Mouse (Mus musculus) intestine, embryonic 16.5 days (tissue): ENCODE data around the gene Tbc1d30. TPM values are rescaled to one million over a fixed set of nuclear protein-coding genes. Genes with fewer than 3 reads are reported as not detected.
A peak's percentile ranks its signal among the peaks of the same experiment; 100 is the strongest.

Experiments used
- ATAC-seq: fragments of 200-750 bp; cut with Nextera tagmentation; 2 replicates; pipeline ENCODE4 v1.8.0; 2017; ENCODE audit warnings: moderate TSS enrichment, moderate library complexity
- H3K27ac ChIP-seq: fragments of 300-500 bp; sonication (generic); 2 replicates; pipeline ENCODE4 v1.5.1; 2014; ENCODE audit warnings: mild to moderate bottlenecking, low read length
- H3K27me3 ChIP-seq: fragments of 300-500 bp; sonication (generic); replicated peaks from 2 replicates; pipeline ENCODE4 v1.6.1; 2014; ENCODE audit warnings: low read length, control low read depth, mixed read lengths; ENCODE audit not compliant: control insufficient read depth, insufficient read depth
- H3K36me3 ChIP-seq: fragments of 300-500 bp; sonication (generic); 2 replicates; pipeline ENCODE4 v1.6.1; 2014; ENCODE audit warnings: low read length, control low read depth; ENCODE audit not compliant: control insufficient read depth, insufficient read depth
- H3K4me1 ChIP-seq: fragments of 300-500 bp; sonication (generic); 2 replicates; pipeline ENCODE4 v1.6.1; 2014; ENCODE audit warnings: low read length, control low read depth, mixed read lengths; ENCODE audit not compliant: control insufficient read depth, insufficient read depth
- H3K4me2 ChIP-seq: fragments of 300-500 bp; sonication (generic); 2 replicates; pipeline ENCODE4 v1.6.1; 2014; ENCODE audit warnings: low read depth, low read length, control low read depth
- H3K4me3 ChIP-seq: fragments of 300-500 bp; sonication (generic); 2 replicates; pipeline ENCODE4 v1.5.1; 2014; ENCODE audit warnings: mild to moderate bottlenecking, low read length
- H3K9ac ChIP-seq: fragments of 300-500 bp; sonication (generic); 2 replicates; pipeline ENCODE4 v1.6.1; 2014; ENCODE audit warnings: low read depth, low read length
- H3K9me3 ChIP-seq: fragments of 300-500 bp; sonication (generic); 2 replicates; pipeline ENCODE4 v1.6.1; 2016; ENCODE audit warnings: low read length, control low read depth; ENCODE audit not compliant: control insufficient read depth
- WGBS: fragments of 180-500 bp; shearing (Covaris S2); extraction: QIAGEN DNeasy Blood & Tissue Kit; methylation state at CpG from one replicate; pipeline ENCODE4 v1.1.7; 2014; 5-methylcytosine and 5-hydroxymethylcytosine counted together
- polyA plus RNA-seq: library from polyadenylated mRNA; unstranded; fragments of >200 nt; fragmentation: Nextera tagmentation; extraction: Ambion mirVana; gene quantifications from 2 replicates; pipeline ENCODE4 v1.2.1, GENCODE M21; 2015

Gene Tbc1d30
- polyA plus RNA-seq, 1 experiment from 2014 or later: 4.3 TPM

DNA sequence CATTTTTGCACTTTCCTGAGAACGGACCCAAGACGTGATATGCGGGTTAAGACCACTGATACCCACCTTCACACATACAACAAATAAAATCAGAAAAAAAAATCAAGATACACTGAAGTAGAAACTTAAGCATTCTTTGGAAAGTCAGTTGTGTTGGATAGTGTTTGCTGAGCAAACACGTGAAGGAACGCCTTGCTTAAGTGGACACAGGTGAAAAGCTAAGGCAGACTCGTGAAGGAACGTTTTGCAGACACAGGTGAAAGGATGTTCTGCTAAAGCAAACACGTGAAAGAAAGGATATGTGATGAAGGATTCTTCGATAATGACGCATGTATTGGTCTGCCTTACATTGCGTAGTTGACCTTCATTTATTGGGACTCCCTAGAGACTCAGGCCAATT lies 103.5 kb downstream of the Tbc1d30 start:
- no peak overlapping the region for H3K4me2 ChIP-seq
- ATAC-seq: no peak
- H3K9me3 ChIP-seq: no peaks in the 10 kb centered on the region
- H3K27me3 ChIP-seq: no peaks in the 10 kb centered on the region
- no peaks in the 10 kb centered on the region for H3K4me1 ChIP-seq
- no peak overlapping the region for H3K4me3 ChIP-seq
- H3K27ac ChIP-seq: no peak overlapping the region
- 86% methylated on average over 11 of the region's 11 CpGs for WGBS
- H3K9ac ChIP-seq: no peak overlapping the region
- no peaks in the 10 kb centered on the region for H3K36me3 ChIP-seq

GRCm38 (mm10) chr10:121246971-121247370 lies 104.1 kb downstream of the Tbc1d30 start:
- no peak for ATAC-seq
- Histone ChIP-seq H3K4me3 (no peak overlapping the region), H3K9ac (no peak overlapping the region), H3K4me1 (no peaks in the 10 kb centered on the region), H3K4me2 (no peak overlapping the region), H3K27ac (no peak overlapping the region), H3K36me3 (no peaks in the 10 kb centered on the region), H3K27me3 (no peaks in the 10 kb centered on the region), H3K9me3 (no peaks in the 10 kb centered on the region)
- 86% methylated on average over 21 of the region's 21 CpGs for WGBS

- no peaks in the 10 kb centered on the region for H3K4me1 ChIP-seq
- no peak for ATAC-seq
- H3K9ac ChIP-seq: no peak overlapping the region
- H3K4me2 ChIP-seq: no peak overlapping the region
- no peaks in the 10 kb centered on the region for H3K9me3 ChIP-seq
- no peak overlapping the region for H3K27ac ChIP-seq
- no peaks in the 10 kb centered on the region for H3K27me3 ChIP-seq
- H3K4me3 ChIP-seq: no peak overlapping the region
- no peaks in the 10 kb centered on the region for H3K36me3 ChIP-seq
- 51% methylated on average over 23 of the region's 23 CpGs for WGBS
Measured at GRCm38 (mm10) chr10:121243373-121244207, 107.5 kb downstream of the Tbc1d30 start.

DNA sequence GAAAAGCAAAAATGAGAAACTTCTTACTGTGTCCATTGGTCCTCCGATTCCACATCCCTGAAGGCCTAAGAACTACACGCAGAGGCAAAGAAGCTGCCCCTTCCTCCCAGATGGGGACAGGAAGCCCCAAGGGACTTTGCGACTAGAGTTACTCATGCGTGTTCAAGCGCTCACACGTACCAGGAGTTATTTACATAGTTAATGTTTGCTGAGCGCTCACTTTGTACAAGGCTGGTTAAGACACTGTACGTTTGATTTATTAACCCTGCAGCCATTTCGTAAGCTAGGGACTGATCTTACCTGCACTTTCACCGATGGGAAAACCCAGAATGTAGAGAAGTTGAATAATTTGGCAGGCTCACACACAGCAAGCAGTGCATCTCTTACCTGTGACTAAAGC lies 108.5 kb downstream of the Tbc1d30 start:
- ATAC-seq: peak; percentile 60; the same call in 1 of the 2 replicates

DNA sequence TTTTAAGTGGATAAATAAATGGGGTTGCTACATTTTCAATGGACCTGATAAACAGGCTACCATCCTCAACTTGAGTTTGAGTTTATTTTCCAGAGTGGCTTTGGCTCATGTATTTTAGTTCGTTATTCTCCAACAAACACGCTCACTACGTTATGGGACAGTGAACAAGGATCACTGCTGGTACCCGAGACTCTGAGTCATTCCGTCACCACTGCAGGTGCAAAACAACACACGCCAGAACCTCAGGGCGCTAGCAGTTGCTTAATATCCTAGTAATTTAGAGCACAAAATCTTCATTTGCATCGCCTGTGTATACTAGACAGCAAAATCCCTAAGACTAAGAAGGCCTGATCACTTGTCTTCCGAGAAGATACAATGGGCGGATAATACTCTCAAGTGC lies 112.0 kb downstream of the Tbc1d30 start:
- ATAC-seq: no peak
- no peak overlapping the region for H3K4me2 ChIP-seq
- no peaks in the 10 kb centered on the region for H3K27me3 ChIP-seq
- H3K27ac ChIP-seq: no peak overlapping the region
- H3K36me3 ChIP-seq: no peaks in the 10 kb centered on the region
- no peak overlapping the region for H3K4me3 ChIP-seq
- no peak overlapping the region for H3K9ac ChIP-seq
- 92% methylated on average over 10 of the region's 10 CpGs for WGBS
- no peaks in the 10 kb centered on the region for H3K9me3 ChIP-seq
- H3K4me1 ChIP-seq: no peaks in the 10 kb centered on the region

More for the DNA sequence above, 108.5 kb downstream of the Tbc1d30 start:
- no peak overlapping the region for H3K4me2 ChIP-seq
- H3K36me3 ChIP-seq: no peaks in the 10 kb centered on the region
- no peaks in the 10 kb centered on the region for H3K4me1 ChIP-seq
- H3K27me3 ChIP-seq: no peaks in the 10 kb centered on the region
- H3K4me3 ChIP-seq: no peak overlapping the region
- H3K9ac ChIP-seq: no peak overlapping the region
- H3K27ac ChIP-seq: no peak overlapping the region
- WGBS: 60% methylated on average over 10 of the region's 10 CpGs
- no peaks in the 10 kb centered on the region for H3K9me3 ChIP-seq

- Histone ChIP-seq H3K4me2 (no peak overlapping the region), H3K27ac (no peak overlapping the region), H3K27me3 (no peaks in the 10 kb centered on the region), H3K36me3 (no peaks in the 10 kb centered on the region), H3K4me3 (no peak overlapping the region), H3K9me3 (no peaks in the 10 kb centered on the region), H3K4me1 (no peaks in the 10 kb centered on the region), H3K9ac (no peak overlapping the region)
- ATAC-seq: no peak
- 74% methylated on average over 16 of the region's 16 CpGs for WGBS
Measured at GRCm38 (mm10) chr10:121238551-121238950, 112.5 kb downstream of the Tbc1d30 start.

GRCm38 (mm10) chr10:121237377-121237776 lies 113.7 kb downstream of the Tbc1d30 start:
- Histone ChIP-seq H3K36me3 (no peaks in the 10 kb centered on the region), H3K4me1 (no peaks in the 10 kb centered on the region), H3K27me3 (no peaks in the 10 kb centered on the region), H3K4me2 (no peak overlapping the region), H3K27ac (no peak overlapping the region), H3K4me3 (no peak overlapping the region), H3K9me3 (no peaks in the 10 kb centered on the region), H3K9ac (no peak overlapping the region)
- ATAC-seq: no peak
- WGBS: 78% methylated on average over 5 of the region's 5 CpGs

- Histone ChIP-seq H3K27ac (no peak overlapping the region), H3K4me3 (no peak overlapping the region), H3K36me3 (no peaks in the 10 kb centered on the region), H3K27me3 (no peaks in the 10 kb centered on the region), H3K9me3 (no peaks in the 10 kb centered on the region), H3K9ac (no peak overlapping the region), H3K4me2 (no peak overlapping the region), H3K4me1 (no peaks in the 10 kb centered on the region)
- no peak for ATAC-seq
- WGBS: 64% methylated on average over 10 of the region's 10 CpGs
Measured at GRCm38 (mm10) chr10:121235167-121235824, 115.8 kb downstream of the Tbc1d30 start.

DNA sequence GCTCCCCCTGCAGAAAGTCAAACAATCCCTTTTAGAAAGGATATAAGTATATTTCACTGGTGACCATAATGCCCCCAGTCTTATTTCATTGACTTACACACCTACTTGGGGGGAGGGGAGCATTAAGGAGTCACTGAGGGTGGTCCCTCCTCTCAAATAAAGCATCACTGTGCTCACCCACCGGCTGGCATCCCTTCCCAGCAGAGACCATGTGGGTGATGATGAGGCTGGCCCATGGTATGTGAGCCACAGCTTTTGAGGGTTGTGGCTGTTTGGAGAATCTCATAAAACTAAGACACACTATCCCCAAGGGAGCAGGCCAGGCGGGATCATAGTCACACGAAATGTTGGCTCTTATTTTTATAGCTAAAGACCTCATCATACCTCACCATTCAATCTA lies 116.6 kb downstream of the Tbc1d30 start:
- WGBS: 77% methylated on average over 3 of the region's 3 CpGs

More for the DNA sequence above, 116.6 kb downstream of the Tbc1d30 start:
- Histone ChIP-seq H3K36me3 (no peaks in the 10 kb centered on the region), H3K9me3 (no peaks in the 10 kb centered on the region), H3K4me2 (no peak overlapping the region), H3K4me1 (no peaks in the 10 kb centered on the region), H3K27ac (no peak overlapping the region), H3K4me3 (no peak overlapping the region), H3K9ac (no peak overlapping the region), H3K27me3 (no peaks in the 10 kb centered on the region)
- ATAC-seq: no peak
